Comparison of ENCODE assay signal across 8 mouse cellular contexts in the genomic region with DNA sequence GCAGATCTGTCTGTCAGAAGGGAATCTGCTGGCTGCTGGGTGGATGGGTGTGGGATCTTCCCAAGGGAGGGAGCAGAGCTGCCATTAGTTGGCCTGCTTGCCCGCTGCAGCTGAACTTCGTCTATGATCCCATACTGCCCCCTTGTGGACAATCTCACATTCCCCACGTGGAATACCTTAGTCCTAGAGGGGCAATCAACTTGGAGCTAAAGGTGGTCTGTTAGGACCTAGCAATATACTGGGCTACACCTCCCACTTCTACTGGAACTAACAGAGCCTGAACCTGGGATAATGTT. TPM values are rescaled to one million over a fixed set of nuclear protein-coding genes. Genes with fewer than 3 reads are reported as not detected.
A peak's percentile ranks its signal among the peaks of the same experiment; 100 is the strongest.
DNase-seq lines count a peak whose midpoint lies in the region; ATAC-seq and TF ChIP-seq lines count a peak whose summit lies in the region.

No protein-coding gene starts in this region.

- peak overlapping the region; percentile 83 for H3K27ac ChIP-seq in embryonic facial prominence, embryonic 13.5 days
- H3K27ac ChIP-seq in limb, embryonic 14.5 days (replicated peaks; ENCODE audit: low read depth, low read length) = no peak overlapping the region
- no peak overlapping the region for H3K27ac ChIP-seq in midbrain, postnatal 0 days (ENCODE audit: low read depth, low read length)

- no peaks in the 10 kb centered on the region for H3K27me3 ChIP-seq in embryonic facial prominence, embryonic 13.5 days
- H3K27me3 ChIP-seq in limb, embryonic 14.5 days (ENCODE audit: control insufficient read depth, insufficient read depth, low read length) = no peaks in the 10 kb centered on the region
- no peaks in the 10 kb centered on the region for H3K27me3 ChIP-seq in midbrain, postnatal 0 days (ENCODE audit: insufficient read depth, low read length)

- no peaks in the 10 kb centered on the region for H3K9me3 ChIP-seq in embryonic facial prominence, embryonic 13.5 days
- H3K9me3 ChIP-seq in limb, embryonic 14.5 days (ENCODE audit: control insufficient read depth, low read length) = no peaks in the 10 kb centered on the region
- no peaks in the 10 kb centered on the region for H3K9me3 ChIP-seq in midbrain, postnatal 0 days (ENCODE audit: low read length)

- 0% methylated on average over 3 of the region's 3 CpGs for WGBS in embryonic facial prominence, embryonic 13.5 days
- WGBS in limb, embryonic 14.5 days = 0% methylated on average over 3 of the region's 3 CpGs
- WGBS in midbrain, postnatal 0 days = 0% methylated on average over 3 of the region's 3 CpGs

- H3K36me3 ChIP-seq in embryonic facial prominence, embryonic 13.5 days = no peaks in the 10 kb centered on the region
- no peaks in the 10 kb centered on the region for H3K36me3 ChIP-seq in limb, embryonic 14.5 days (ENCODE audit: control insufficient read depth, insufficient read depth, low read length)
- H3K36me3 ChIP-seq in midbrain, postnatal 0 days (ENCODE audit: insufficient read depth, low read length) = no peaks in the 10 kb centered on the region

- peak; percentile 97 for TF ChIP-seq CTCF in midbrain, postnatal 0 days (IDR thresholded peaks at IDR 0.05)

- peak overlapping the region; percentile 23; the same call in 1 of the 2 replicates for H3K4me3 ChIP-seq in embryonic facial prominence, embryonic 13.5 days
- no peak overlapping the region for H3K4me3 ChIP-seq in limb, embryonic 14.5 days (replicated peaks; ENCODE audit: low read length)
- H3K4me3 ChIP-seq in midbrain, postnatal 0 days (ENCODE audit: low read depth, low read length) = no peak overlapping the region

- DNase-seq in 416B (ENCODE audit: low read depth) = peak; percentile 87
- DNase-seq in adrenal gland, postnatal 4 days (ENCODE audit: low spot score in 2 of 2) = peak; percentile 46 to 70
- DNase-seq in heart, adult 9 months (ENCODE audit: low spot score in 2 of 2) = peak; percentile 77 to 88
- DNase-seq in kidney, adult 9 months = peak; percentile 93
- DNase-seq in limb, embryonic 14.5 days (ENCODE audit: low spot score) = peak; percentile 93
- peak; percentile 93 for DNase-seq in midbrain, postnatal 0 days (ENCODE audit: low spot score)
- DNase-seq in spleen, postnatal 14 days (ENCODE audit: low spot score in 2 of 2) = peak; percentile 52 to 80

- peak; percentile 50 for ATAC-seq in embryonic facial prominence, embryonic 13.5 days (ENCODE audit: insufficient number of reproducible peaks, insufficient read depth, low FRiP score, low TSS enrichment, low read depth)
- peak; percentile 69 for ATAC-seq in limb, embryonic 14.5 days (ENCODE audit: low FRiP score, low read depth)
- peak; percentile 75 for ATAC-seq in midbrain, postnatal 0 days (ENCODE audit: low FRiP score)

- peaks cover 55% of the 10 kb centered on the region for H3K4me1 ChIP-seq in embryonic facial prominence, embryonic 13.5 days
- peaks cover 43% of the 10 kb centered on the region for H3K4me1 ChIP-seq in limb, embryonic 14.5 days (ENCODE audit: control insufficient read depth, insufficient read depth, low read length)
- peaks cover 23% of the 10 kb centered on the region for H3K4me1 ChIP-seq in midbrain, postnatal 0 days (ENCODE audit: insufficient read depth, low read length)

- peak overlapping the region; percentile 50 for H3K4me2 ChIP-seq in embryonic facial prominence, embryonic 13.5 days
- H3K4me2 ChIP-seq in limb, embryonic 14.5 days (replicated peaks; ENCODE audit: low read depth, low read length, severe bottlenecking) = peak overlapping the region; percentile 33
- peak overlapping the region; percentile 23 for H3K4me2 ChIP-seq in midbrain, postnatal 0 days (ENCODE audit: low read depth, low read length, poor library complexity, severe bottlenecking)

- H3K9ac ChIP-seq in embryonic facial prominence, embryonic 13.5 days = peak overlapping the region; percentile 49; the same call in 1 of the 2 replicates
- no peak overlapping the region for H3K9ac ChIP-seq in limb, embryonic 14.5 days (ENCODE audit: low read depth, low read length, severe bottlenecking)
- no peak overlapping the region for H3K9ac ChIP-seq in midbrain, postnatal 0 days (replicated peaks; ENCODE audit: low read length, poor library complexity, severe bottlenecking)

- no peak for TF ChIP-seq POLR2A in limb, embryonic 14.5 days (IDR thresholded peaks at IDR 0.05; ENCODE audit: borderline replicate concordance, extremely low read depth, insufficient read depth, insufficient read length)

RNA-seq across cellular contexts. Expression of gene Rpl29, which starts 7.4 kb away (rescaled TPM):
- 100 to 1,000 TPM; 607 to 624 TPM for total RNA-seq in adrenal gland, postnatal 4 days (2021)
- 841 and 1,083 TPM in 2 replicates for polyA plus RNA-seq in embryonic facial prominence, embryonic 13.5 days (2015; fragmentation: Nextera tagmentation; extraction: Ambion mirVana)
- 946 and 1,047 TPM in 2 replicates for polyA plus RNA-seq in limb, embryonic 14.5 days (2012; rRNA removed)
- 1,133 and 1,180 TPM in 2 replicates for polyA plus RNA-seq in limb, embryonic 14.5 days (2014; fragmentation: Nextera tagmentation; extraction: Ambion mirVana)
- total RNA-seq in midbrain, postnatal 0 days (2014; rRNA removed) = 795 and 936 TPM in 2 replicates
- polyA plus RNA-seq in midbrain, postnatal 0 days (2015; fragmentation: Nextera tagmentation; extraction: Ambion mirVana) = 645 TPM in 2 replicates

RNA-seq across cellular contexts. Expression of gene Acy1, which starts 16.3 kb away (rescaled TPM):
- 10 to 100 TPM; 23.1 to 23.4 TPM for total RNA-seq in adrenal gland, postnatal 4 days (2021)
- polyA plus RNA-seq in embryonic facial prominence, embryonic 13.5 days (2015; fragmentation: Nextera tagmentation; extraction: Ambion mirVana) = 51.8 and 55.0 TPM in 2 replicates
- 34.4 and 35.1 TPM in 2 replicates for polyA plus RNA-seq in limb, embryonic 14.5 days (2012; rRNA removed)
- polyA plus RNA-seq in limb, embryonic 14.5 days (2014; fragmentation: Nextera tagmentation; extraction: Ambion mirVana) = 45.6 and 45.8 TPM in 2 replicates
- total RNA-seq in midbrain, postnatal 0 days (2014; rRNA removed) = 11.4 and 22.6 TPM in 2 replicates
- polyA plus RNA-seq in midbrain, postnatal 0 days (2015; fragmentation: Nextera tagmentation; extraction: Ambion mirVana) = 13.3 and 17.0 TPM in 2 replicates

RNA-seq across cellular contexts. Expression of gene Abhd14b, which starts 25.4 kb away (rescaled TPM):
- 10 to 100 TPM; 43.5 to 44.1 TPM for total RNA-seq in adrenal gland, postnatal 4 days (2021)
- polyA plus RNA-seq in embryonic facial prominence, embryonic 13.5 days (2015; fragmentation: Nextera tagmentation; extraction: Ambion mirVana) = 21.4 and 23.4 TPM in 2 replicates
- 54.5 and 64.6 TPM in 2 replicates for polyA plus RNA-seq in limb, embryonic 14.5 days (2012; rRNA removed)
- polyA plus RNA-seq in limb, embryonic 14.5 days (2014; fragmentation: Nextera tagmentation; extraction: Ambion mirVana) = 41.2 and 44.6 TPM in 2 replicates
- 16.2 and 18.4 TPM in 2 replicates for total RNA-seq in midbrain, postnatal 0 days (2014; rRNA removed)
- 12.6 and 13.8 TPM in 2 replicates for polyA plus RNA-seq in midbrain, postnatal 0 days (2015; fragmentation: Nextera tagmentation; extraction: Ambion mirVana)

RNA-seq across cellular contexts. Expression of gene Abhd14a, which starts 25.7 kb away (rescaled TPM):
- total RNA-seq in adrenal gland, postnatal 4 days (2021) = 10 to 100 TPM; 29.8 to 30.2 TPM
- polyA plus RNA-seq in embryonic facial prominence, embryonic 13.5 days (2015; fragmentation: Nextera tagmentation; extraction: Ambion mirVana) = 74.4 and 75.2 TPM in 2 replicates
- polyA plus RNA-seq in limb, embryonic 14.5 days (2012; rRNA removed) = 79.9 and 87.1 TPM in 2 replicates
- polyA plus RNA-seq in limb, embryonic 14.5 days (2014; fragmentation: Nextera tagmentation; extraction: Ambion mirVana) = 69.5 and 74.0 TPM in 2 replicates
- 69.8 and 73.8 TPM in 2 replicates for total RNA-seq in midbrain, postnatal 0 days (2014; rRNA removed)
- polyA plus RNA-seq in midbrain, postnatal 0 days (2015; fragmentation: Nextera tagmentation; extraction: Ambion mirVana) = 72.3 and 74.5 TPM in 2 replicates

RNA-seq across cellular contexts. Expression of gene Pcbp4, which starts 31.3 kb away (rescaled TPM):
- total RNA-seq in adrenal gland, postnatal 4 days (2021) = 10 to 100 TPM; 59.5 to 63.8 TPM
- 128 and 133 TPM in 2 replicates for polyA plus RNA-seq in embryonic facial prominence, embryonic 13.5 days (2015; fragmentation: Nextera tagmentation; extraction: Ambion mirVana)
- 238 and 328 TPM in 2 replicates for polyA plus RNA-seq in limb, embryonic 14.5 days (2012; rRNA removed)
- polyA plus RNA-seq in limb, embryonic 14.5 days (2014; fragmentation: Nextera tagmentation; extraction: Ambion mirVana) = 88.0 and 92.7 TPM in 2 replicates
- 543 and 647 TPM in 2 replicates for total RNA-seq in midbrain, postnatal 0 days (2014; rRNA removed)
- 242 and 248 TPM in 2 replicates for polyA plus RNA-seq in midbrain, postnatal 0 days (2015; fragmentation: Nextera tagmentation; extraction: Ambion mirVana)
